Mouse (Mus musculus): ENCODE results near the gene Tmem248. TPM values are rescaled to one million over a fixed set of nuclear protein-coding genes. Genes with fewer than 3 reads are reported as not detected.

Tmem248 gene
- polyA plus RNA-seq, 1 experiment from 2014 or later, result 37.7 TPM

DNA sequence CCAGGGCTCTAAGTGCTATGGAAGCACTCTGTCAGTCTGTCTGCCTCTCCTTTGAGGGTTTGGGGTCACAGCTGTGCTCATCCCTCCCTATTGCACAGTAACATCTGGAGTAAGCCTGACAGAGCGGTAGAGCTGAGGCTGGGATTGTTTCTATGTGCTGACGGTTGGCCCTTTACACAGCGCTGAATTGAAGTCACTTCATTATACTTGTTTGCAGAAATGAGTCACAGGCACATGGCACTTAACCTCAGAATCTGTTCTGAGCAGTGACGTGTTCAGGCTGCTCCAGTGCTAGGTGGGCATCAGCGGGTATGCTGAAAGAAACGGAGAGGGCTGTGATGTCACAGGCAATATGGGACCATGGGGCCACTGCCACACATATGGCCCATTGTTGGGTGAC, 56.2 kb downstream of the Tmem248 start:
- DNase-seq (ENCODE audit: low spot score), result no peak
- Histone ChIP-seq H3K4me3 (no peak overlapping the region), H3K27me3 (replicated peaks; ENCODE audit: low read depth, poor library complexity, severe bottlenecking) (no peaks in the 10 kb centered on the region), H3K4me1 (no peaks in the 10 kb centered on the region), H3K27ac (replicated peaks) (no peak overlapping the region), H3K36me3 (replicated peaks) (peaks cover 94% of the 10 kb centered on the region), H3K9me3 (no peaks in the 10 kb centered on the region)
- WGBS, result 95% methylated on average over 6 of the region's 6 CpGs

DNA sequence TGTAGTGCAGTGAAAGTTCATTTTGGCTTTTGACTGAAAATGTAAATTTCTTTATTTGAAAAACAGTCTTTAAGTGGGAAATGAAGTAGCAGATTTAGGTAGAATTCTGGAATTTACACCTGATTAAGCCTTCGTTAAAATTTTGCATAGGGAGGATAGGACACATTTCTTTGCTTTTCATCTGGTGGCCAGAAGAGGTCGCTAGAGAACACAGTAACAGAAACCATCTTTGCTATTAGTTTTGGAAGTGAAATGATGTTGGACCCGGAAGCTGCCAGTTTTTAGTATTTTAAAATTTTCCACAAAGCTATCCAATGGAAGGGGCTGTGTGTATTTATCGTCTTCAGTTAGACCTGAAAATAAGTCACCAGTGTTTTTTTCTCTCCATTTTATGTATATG, 58.6 kb downstream of the Tmem248 start:
- Histone ChIP-seq H3K27ac (replicated peaks) (no peak overlapping the region), H3K27me3 (replicated peaks; ENCODE audit: low read depth, poor library complexity, severe bottlenecking) (no peaks in the 10 kb centered on the region), H3K9me3 (no peaks in the 10 kb centered on the region), H3K4me3 (no peak overlapping the region), H3K36me3 (replicated peaks) (peaks cover 94% of the 10 kb centered on the region), H3K4me1 (no peaks in the 10 kb centered on the region)
- 59% methylated on average over 4 of the region's 4 CpGs for WGBS
- DNase-seq (ENCODE audit: low spot score), result no peak

DNA sequence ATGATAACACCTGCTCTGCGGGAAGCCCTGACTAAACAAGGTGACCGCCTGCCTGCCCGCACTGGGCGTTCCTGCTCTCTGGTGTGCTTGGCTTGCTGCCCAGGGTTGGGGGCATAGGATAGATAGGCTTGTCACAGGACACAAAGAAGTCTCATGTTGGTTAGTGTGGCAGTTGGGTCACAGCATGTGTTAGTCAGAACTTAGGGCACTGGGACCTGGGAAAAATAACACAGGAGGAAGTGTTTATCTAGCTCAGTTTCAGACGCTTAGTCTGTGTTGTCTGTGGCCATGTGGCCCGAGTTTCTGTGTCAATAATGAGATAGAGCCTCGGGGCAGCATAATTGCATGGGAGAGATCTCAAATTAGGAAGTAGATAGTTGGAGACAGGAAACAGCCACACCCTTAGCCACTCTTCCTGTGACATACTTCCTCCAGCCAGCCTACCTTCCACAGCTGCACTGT, 61.2 kb downstream of the Tmem248 start:
- no peaks in the 10 kb centered on the region for H3K27me3 ChIP-seq (replicated peaks; ENCODE audit: low read depth, poor library complexity, severe bottlenecking)
- no peak overlapping the region for H3K4me3 ChIP-seq
- H3K4me1 ChIP-seq, result no peaks in the 10 kb centered on the region
- DNase-seq (ENCODE audit: low spot score), result no peak
- no peak overlapping the region for H3K27ac ChIP-seq (replicated peaks)
- 0 out of 2 replicates have a peak, but pooled peaks cover under 1% of the 10 kb centered on the region for H3K9me3 ChIP-seq
- H3K36me3 ChIP-seq (replicated peaks), result peaks cover 96% of the 10 kb centered on the region
- 86% methylated on average over 7 of the region's 7 CpGs for WGBS

DNA sequence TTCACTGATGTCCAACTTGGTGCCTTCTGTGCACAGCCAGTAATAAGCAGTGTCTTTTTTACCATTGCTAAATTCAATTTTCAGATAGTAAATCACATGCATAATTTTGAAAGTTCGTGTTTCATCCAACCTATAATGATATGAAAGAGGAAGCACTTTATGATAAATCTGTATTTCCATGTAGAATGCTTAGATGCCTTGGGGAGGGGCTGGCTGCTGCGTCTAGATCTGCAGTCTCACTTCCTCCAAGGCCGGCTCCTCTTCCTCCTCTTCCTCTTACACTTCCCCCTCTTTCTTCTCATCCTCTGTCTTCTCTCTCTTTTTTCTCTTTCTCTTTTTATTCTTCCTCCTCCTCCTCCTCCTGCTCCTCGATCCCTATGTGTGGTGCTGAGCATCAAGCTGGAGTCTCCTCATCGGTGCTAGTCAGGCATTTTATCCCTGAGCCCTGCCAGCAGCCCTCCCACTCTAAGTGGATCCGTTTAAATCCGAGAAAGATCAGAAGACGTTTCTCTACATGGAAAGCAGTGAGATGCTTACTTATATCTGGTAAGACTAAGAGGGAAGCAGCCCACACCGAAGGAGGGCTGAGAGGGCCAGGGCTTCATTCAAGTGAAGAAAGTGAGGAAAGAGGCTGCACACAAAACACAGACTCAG, 66.3 kb downstream of the Tmem248 start:
- no peaks in the 10 kb centered on the region for H3K4me1 ChIP-seq
- H3K27ac ChIP-seq (replicated peaks), result no peak overlapping the region
- WGBS, result 93% methylated on average over 9 of the region's 9 CpGs
- no peak overlapping the region for H3K4me3 ChIP-seq
- H3K36me3 ChIP-seq (replicated peaks), result peaks cover 99% of the 10 kb centered on the region
- H3K27me3 ChIP-seq (replicated peaks; ENCODE audit: low read depth, poor library complexity, severe bottlenecking), result no peaks in the 10 kb centered on the region
- peaks cover 9% of the 10 kb centered on the region; the same call in 1 of the 2 replicates for H3K9me3 ChIP-seq
- no peak for DNase-seq (ENCODE audit: low spot score)

DNA sequence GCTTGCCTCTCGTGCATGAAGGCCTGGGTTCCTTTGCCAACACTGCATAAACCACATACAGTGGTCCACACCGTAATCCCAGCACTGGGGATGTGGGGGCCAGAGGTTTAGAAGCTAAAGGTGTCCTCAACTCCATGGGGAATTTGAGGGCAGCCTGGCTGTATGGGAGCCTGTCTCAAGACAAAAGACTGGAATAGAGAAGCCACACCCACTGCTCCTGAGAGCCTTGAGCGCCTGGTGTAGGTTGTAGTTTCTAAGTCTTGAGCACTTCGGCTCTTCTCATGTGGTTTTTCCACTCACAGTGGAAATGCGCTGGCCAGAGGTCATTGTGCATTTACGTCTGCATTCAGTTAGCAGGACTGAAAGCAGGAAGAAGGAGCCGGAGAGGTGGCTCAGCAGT, 71.2 kb downstream of the Tmem248 start:
- Histone ChIP-seq H3K9me3 (peaks cover 8% of the 10 kb centered on the region; the same call in 1 of the 2 replicates), H3K4me3 (no peak overlapping the region), H3K36me3 (replicated peaks) (peaks cover 98% of the 10 kb centered on the region), H3K4me1 (no peaks in the 10 kb centered on the region), H3K27ac (replicated peaks) (no peak overlapping the region), H3K27me3 (replicated peaks; ENCODE audit: low read depth, poor library complexity, severe bottlenecking) (no peaks in the 10 kb centered on the region)
- no peak for DNase-seq (ENCODE audit: low spot score)
- 90% methylated on average over 7 of the region's 7 CpGs for WGBS

DNA sequence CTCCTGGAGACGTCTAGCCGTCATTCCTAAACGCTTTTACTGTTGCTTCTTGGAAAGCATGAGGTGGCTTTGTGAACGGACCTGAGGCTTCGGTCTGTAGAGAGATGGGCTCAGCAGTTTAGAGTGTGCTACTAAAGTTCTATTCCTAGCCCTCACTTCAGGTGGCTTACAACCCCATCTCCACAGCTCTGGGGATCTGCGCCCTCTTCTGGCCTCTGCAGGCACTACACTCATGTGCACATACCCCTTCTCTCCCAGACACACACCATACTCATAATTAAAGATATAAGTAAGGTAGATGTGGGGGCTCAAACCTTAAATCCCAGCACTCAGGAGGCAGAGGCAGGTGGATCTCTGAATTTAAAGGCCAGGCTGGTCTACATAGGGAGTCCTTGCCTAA, 73.4 kb downstream of the Tmem248 start:
- 94% methylated on average over 6 of the region's 6 CpGs for WGBS

DNA sequence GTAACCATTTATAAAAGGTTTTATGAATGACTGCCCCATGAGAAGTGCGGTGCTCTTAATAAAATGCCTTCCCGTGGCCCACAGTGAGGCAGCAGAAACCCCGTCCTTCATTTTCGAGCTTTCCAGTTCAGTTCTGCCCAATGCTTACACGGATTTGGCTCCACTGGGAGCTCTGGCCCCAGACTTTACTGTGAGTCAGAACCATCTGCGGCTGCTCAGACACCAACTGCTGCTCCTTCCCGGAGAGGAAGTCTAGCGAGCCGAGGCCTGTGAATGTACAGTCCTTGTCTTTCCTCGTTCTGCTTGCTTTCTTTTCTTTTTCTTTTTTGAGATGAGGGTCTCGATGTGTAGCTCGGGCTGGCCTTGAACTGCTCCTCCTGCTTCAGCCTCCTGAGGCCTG, 73.9 kb downstream of the Tmem248 start:
- Histone ChIP-seq H3K9me3 (no peaks in the 10 kb centered on the region; the same call in 1 of the 2 replicates), H3K36me3 (replicated peaks) (peaks cover 96% of the 10 kb centered on the region), H3K27me3 (replicated peaks; ENCODE audit: low read depth, poor library complexity, severe bottlenecking) (no peaks in the 10 kb centered on the region), H3K4me1 (no peaks in the 10 kb centered on the region), H3K27ac (replicated peaks) (no peak overlapping the region), H3K4me3 (no peak overlapping the region)
- WGBS, result 92% methylated on average over 12 of the region's 12 CpGs
- no peak for DNase-seq (ENCODE audit: low spot score)

More for the DNA sequence above, 73.4 kb downstream of the Tmem248 start:
- Histone ChIP-seq H3K27me3 (replicated peaks; ENCODE audit: low read depth, poor library complexity, severe bottlenecking) (no peaks in the 10 kb centered on the region), H3K4me1 (no peaks in the 10 kb centered on the region), H3K9me3 (no peaks in the 10 kb centered on the region; the same call in 1 of the 2 replicates), H3K27ac (replicated peaks) (no peak overlapping the region), H3K36me3 (replicated peaks) (peaks cover 97% of the 10 kb centered on the region), H3K4me3 (no peak overlapping the region)
- no peak for DNase-seq (ENCODE audit: low spot score)

DNA sequence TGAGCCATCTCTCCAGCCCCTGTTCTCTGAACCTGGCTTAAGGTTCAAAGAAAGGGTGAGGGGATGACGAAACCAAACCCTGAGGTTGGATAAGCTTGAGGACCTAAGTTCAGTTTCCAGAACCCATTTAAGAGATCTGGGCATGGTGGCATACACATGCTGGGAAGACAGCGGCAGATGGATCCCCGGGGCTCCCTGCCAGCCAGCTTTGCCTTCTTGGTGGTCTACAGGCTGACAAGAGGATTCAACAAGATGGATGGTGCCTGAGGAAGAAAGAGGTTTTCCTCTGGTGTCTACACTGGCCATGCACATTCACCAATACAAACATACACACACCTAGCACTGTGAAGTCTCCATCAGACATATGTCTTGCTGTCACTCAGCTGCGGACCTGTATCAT, 76.1 kb downstream of the Tmem248 start:
- Histone ChIP-seq H3K4me1 (no peaks in the 10 kb centered on the region), H3K27me3 (replicated peaks; ENCODE audit: low read depth, poor library complexity, severe bottlenecking) (no peaks in the 10 kb centered on the region), H3K4me3 (no peak overlapping the region), H3K9me3 (no peaks in the 10 kb centered on the region; the same call in 1 of the 2 replicates), H3K36me3 (replicated peaks) (peaks cover 96% of the 10 kb centered on the region), H3K27ac (replicated peaks) (no peak overlapping the region)
- no peak for DNase-seq (ENCODE audit: low spot score)
- 92% methylated on average over 4 of the region's 4 CpGs for WGBS

Other genes starting within 250 kb of the Tmem248 start
- gene Gusb, start 214.0 kb upstream of the Tmem248 start, polyA plus RNA-seq (2016; fragmentation: Nextera tagmentation; extraction: Ambion mirVana), result 45.3 and 47.7 TPM in 2 replicates
- gene Asl, start 187.8 kb upstream of the Tmem248 start, polyA plus RNA-seq (2016; fragmentation: Nextera tagmentation; extraction: Ambion mirVana), result 34.2 and 34.8 TPM in 2 replicates
- 53.3 and 54.4 TPM in 2 replicates for gene Crcp, start 187.8 kb upstream of the Tmem248 start, polyA plus RNA-seq (2016; fragmentation: Nextera tagmentation; extraction: Ambion mirVana)
- 52.3 and 55.6 TPM in 2 replicates for gene Tpst1, start 143.8 kb upstream of the Tmem248 start, polyA plus RNA-seq (2016; fragmentation: Nextera tagmentation; extraction: Ambion mirVana)
- gene Kctd7, start 72.2 kb upstream of the Tmem248 start, polyA plus RNA-seq (2016; fragmentation: Nextera tagmentation; extraction: Ambion mirVana), result 4.7 and 5.1 TPM in 2 replicates
- gene Rabgef1, start 45.3 kb upstream of the Tmem248 start, polyA plus RNA-seq (2016; fragmentation: Nextera tagmentation; extraction: Ambion mirVana), result 26.2 and 27.2 TPM in 2 replicates
- gene Sbds, start 38.4 kb downstream of the Tmem248 start, polyA plus RNA-seq (2016; fragmentation: Nextera tagmentation; extraction: Ambion mirVana), result 69.9 and 75.6 TPM in 2 replicates
- gene Tyw1, start 38.5 kb downstream of the Tmem248 start, polyA plus RNA-seq (2016; fragmentation: Nextera tagmentation; extraction: Ambion mirVana), result 32.8 and 33.2 TPM in 2 replicates
- 0.27 and 0.89 TPM in 2 replicates for gene Caln1, start 152.4 kb downstream of the Tmem248 start, polyA plus RNA-seq (2016; fragmentation: Nextera tagmentation; extraction: Ambion mirVana)
- not detected in 2 replicates for gene A330070K13Rik, start 167.6 kb downstream of the Tmem248 start, polyA plus RNA-seq (2016; fragmentation: Nextera tagmentation; extraction: Ambion mirVana)